Mouse (Mus musculus): Measurements from ENCODE around the gene Rin3. TPM values are rescaled to one million over a fixed set of nuclear protein-coding genes. Genes with fewer than 3 reads are reported as not detected.

The Rin3 gene
- polyA plus RNA-seq, 1 experiment from 2014 or later: 2.0 TPM

- no peaks in the 10 kb centered on the region for H3K9me3 ChIP-seq (replicated peaks)
- H3K4me2 ChIP-seq: no peak overlapping the region
- H3K36me3 ChIP-seq (ENCODE audit: poor library complexity, severe bottlenecking): no peaks in the 10 kb centered on the region
- H3K27ac ChIP-seq: no peak overlapping the region
- 66% methylated on average over 14 of the region's 14 CpGs for WGBS
- H3K9ac ChIP-seq: no peak overlapping the region
- no peaks in the 10 kb centered on the region for H3K27me3 ChIP-seq
- no peaks in the 10 kb centered on the region for H3K4me1 ChIP-seq
- no peak overlapping the region for H3K4me3 ChIP-seq
- ATAC-seq: no peak
These were observed 62.4 kb downstream of the Rin3 start for GRCm38 (mm10) chr12:102345031-102345815.

GRCm38 (mm10) chr12:102346507-102346906 lies 63.7 kb downstream of the Rin3 start:
- Histone ChIP-seq H3K9me3 (replicated peaks) (no peaks in the 10 kb centered on the region), H3K4me2 (no peak overlapping the region), H3K4me1 (no peaks in the 10 kb centered on the region), H3K36me3 (ENCODE audit: poor library complexity, severe bottlenecking) (no peaks in the 10 kb centered on the region), H3K27ac (no peak overlapping the region), H3K27me3 (no peaks in the 10 kb centered on the region), H3K4me3 (no peak overlapping the region), H3K9ac (no peak overlapping the region)
- 8% methylated on average over 1 of the region's 1 CpGs for WGBS
- ATAC-seq: no peak

GRCm38 (mm10) chr12:102348447-102348846 lies 65.6 kb downstream of the Rin3 start:
- 95% methylated on average over 6 of the region's 6 CpGs for WGBS
- Histone ChIP-seq H3K4me1 (no peaks in the 10 kb centered on the region), H3K4me3 (no peak overlapping the region), H3K27me3 (no peaks in the 10 kb centered on the region), H3K9me3 (replicated peaks) (no peaks in the 10 kb centered on the region), H3K9ac (no peak overlapping the region), H3K27ac (no peak overlapping the region), H3K4me2 (no peak overlapping the region), H3K36me3 (ENCODE audit: poor library complexity, severe bottlenecking) (no peaks in the 10 kb centered on the region)
- no peak for ATAC-seq

GRCm38 (mm10) chr12:102350997-102351396 lies 68.1 kb downstream of the Rin3 start:
- WGBS: 96% methylated on average over 1 of the region's 1 CpGs
- no peaks in the 10 kb centered on the region for H3K27me3 ChIP-seq
- H3K9ac ChIP-seq: no peak overlapping the region
- H3K4me3 ChIP-seq: no peak overlapping the region
- no peaks in the 10 kb centered on the region for H3K4me1 ChIP-seq
- no peak for ATAC-seq
- H3K36me3 ChIP-seq (ENCODE audit: poor library complexity, severe bottlenecking): no peaks in the 10 kb centered on the region
- H3K27ac ChIP-seq: no peak overlapping the region
- H3K4me2 ChIP-seq: no peak overlapping the region
- no peaks in the 10 kb centered on the region for H3K9me3 ChIP-seq (replicated peaks)

GRCm38 (mm10) chr12:102354126-102354984 lies 71.5 kb downstream of the Rin3 start:
- Histone ChIP-seq H3K36me3 (ENCODE audit: poor library complexity, severe bottlenecking) (no peaks in the 10 kb centered on the region), H3K27me3 (no peaks in the 10 kb centered on the region), H3K9ac (no peak overlapping the region), H3K4me1 (no peaks in the 10 kb centered on the region), H3K4me2 (no peak overlapping the region), H3K4me3 (no peak overlapping the region), H3K27ac (no peak overlapping the region), H3K9me3 (replicated peaks) (no peaks in the 10 kb centered on the region)
- WGBS: 92% methylated on average over 10 of the region's 10 CpGs
- no peak for ATAC-seq

- Histone ChIP-seq H3K4me1 (no peaks in the 10 kb centered on the region), H3K4me2 (no peak overlapping the region), H3K36me3 (ENCODE audit: poor library complexity, severe bottlenecking) (no peaks in the 10 kb centered on the region), H3K27me3 (no peaks in the 10 kb centered on the region), H3K9ac (no peak overlapping the region), H3K9me3 (replicated peaks) (no peaks in the 10 kb centered on the region), H3K4me3 (no peak overlapping the region), H3K27ac (no peak overlapping the region)
- ATAC-seq: no peak
These were observed 72.9 kb downstream of the Rin3 start for GRCm38 (mm10) chr12:102355784-102356183.

GRCm38 (mm10) chr12:102356781-102357180 lies 73.9 kb downstream of the Rin3 start:
- Histone ChIP-seq H3K4me3 (no peak overlapping the region), H3K36me3 (ENCODE audit: poor library complexity, severe bottlenecking) (no peaks in the 10 kb centered on the region), H3K9me3 (replicated peaks) (no peaks in the 10 kb centered on the region), H3K9ac (no peak overlapping the region), H3K4me2 (no peak overlapping the region), H3K27ac (no peak overlapping the region), H3K27me3 (no peaks in the 10 kb centered on the region), H3K4me1 (no peaks in the 10 kb centered on the region)
- 88% methylated on average over 1 of the region's 1 CpGs for WGBS
- ATAC-seq: no peak

- H3K27ac ChIP-seq: no peak overlapping the region
- no peaks in the 10 kb centered on the region for H3K9me3 ChIP-seq (replicated peaks)
- H3K9ac ChIP-seq: no peak overlapping the region
- ATAC-seq: no peak
- H3K4me3 ChIP-seq: no peak overlapping the region
- no peaks in the 10 kb centered on the region for H3K4me1 ChIP-seq
- no peaks in the 10 kb centered on the region for H3K27me3 ChIP-seq
- 93% methylated on average over 4 of the region's 4 CpGs for WGBS
- no peaks in the 10 kb centered on the region for H3K36me3 ChIP-seq (ENCODE audit: poor library complexity, severe bottlenecking)
- H3K4me2 ChIP-seq: no peak overlapping the region
These were observed 76.5 kb downstream of the Rin3 start for GRCm38 (mm10) chr12:102359390-102359789.

- H3K4me3 ChIP-seq: no peak overlapping the region
- no peaks in the 10 kb centered on the region for H3K9me3 ChIP-seq (replicated peaks)
- H3K27me3 ChIP-seq: no peaks in the 10 kb centered on the region
- H3K4me1 ChIP-seq: no peaks in the 10 kb centered on the region
- no peak overlapping the region for H3K4me2 ChIP-seq
- H3K9ac ChIP-seq: no peak overlapping the region
- ATAC-seq: no peak
- H3K27ac ChIP-seq: no peak overlapping the region
- H3K36me3 ChIP-seq (ENCODE audit: poor library complexity, severe bottlenecking): no peaks in the 10 kb centered on the region
- 89% methylated on average over 10 of the region's 10 CpGs for WGBS
These were observed 78.6 kb downstream of the Rin3 start for GRCm38 (mm10) chr12:102361189-102362161.

- 87% methylated on average over 7 of the region's 7 CpGs for WGBS
- Histone ChIP-seq H3K4me1 (peaks cover 6% of the 10 kb centered on the region; the same call in 1 of the 2 replicates), H3K36me3 (ENCODE audit: poor library complexity, severe bottlenecking) (no peaks in the 10 kb centered on the region), H3K4me2 (no peak overlapping the region), H3K9ac (no peak overlapping the region), H3K4me3 (no peak overlapping the region), H3K27ac (no peak overlapping the region), H3K27me3 (no peaks in the 10 kb centered on the region), H3K9me3 (replicated peaks) (no peaks in the 10 kb centered on the region)
- no peak for ATAC-seq
These were observed 82.2 kb downstream of the Rin3 start for GRCm38 (mm10) chr12:102365016-102365415.

- WGBS: 91% methylated on average over 9 of the region's 9 CpGs
- H3K9me3 ChIP-seq (replicated peaks): no peaks in the 10 kb centered on the region
- no peak overlapping the region for H3K4me2 ChIP-seq
- H3K4me3 ChIP-seq: no peak overlapping the region
- ATAC-seq: no peak
- no peak overlapping the region for H3K9ac ChIP-seq
- H3K4me1 ChIP-seq: peaks cover 7% of the 10 kb centered on the region; the same call in 1 of the 2 replicates
- no peaks in the 10 kb centered on the region for H3K27me3 ChIP-seq
- H3K27ac ChIP-seq: no peak overlapping the region
- H3K36me3 ChIP-seq (ENCODE audit: poor library complexity, severe bottlenecking): no peaks in the 10 kb centered on the region
These were observed 83.4 kb downstream of the Rin3 start for GRCm38 (mm10) chr12:102366126-102366816.

All from forebrain, embryonic 13.5 days (tissue).